Mouse (Mus musculus) CH12.LX (cell line): ENCODE data around the gene A530084C06Rik. TPM values are rescaled to one million over a fixed set of nuclear protein-coding genes. Genes with fewer than 3 reads are reported as not detected.

Source experiments
- DNase-seq: peaks from one replicate; pipeline ENCODE4 v3.0.0-alpha.2; 2013; ENCODE audit errors: extremely low read depth
- H3K27ac ChIP-seq: 2 replicates; pipeline ENCODE4 v1.5.1; 2012; ENCODE audit warnings: low read depth, mild to moderate bottlenecking, control low read depth, moderate library complexity; ENCODE audit not compliant: insufficient read depth
- H3K27me3 ChIP-seq: replicated peaks from 2 replicates; pipeline ENCODE3; 2012; ENCODE audit warnings: inconsistent platforms
- H3K36me3 ChIP-seq, 2 experiments: replicated peaks in 1 of 2; 2 replicates each; pipeline versions ENCODE3 to v1.6.1; 2012; ENCODE audit warnings: inconsistent platforms in 1 of 2, low read length in 1 of 2, mild to moderate bottlenecking in 1 of 2, mixed read lengths in 1 of 2, moderate library complexity in 1 of 2; ENCODE audit not compliant: control insufficient read depth in 1 of 2, insufficient read depth in 1 of 2
- H3K4me1 ChIP-seq, 2 experiments: 2 replicates each; pipeline ENCODE4 v1.6.1; 2012; ENCODE audit warnings: inconsistent platforms in 1 of 2, moderate library complexity in 1 of 2; ENCODE audit not compliant: insufficient read depth in 2 of 2, control insufficient read depth in 1 of 2
- H3K4me2 ChIP-seq: 2 replicates; pipeline ENCODE4 v1.6.1; 2012; ENCODE audit warnings: low read depth, mild to moderate bottlenecking, control low read depth; ENCODE audit not compliant: poor library complexity, insufficient read depth, severe bottlenecking
- H3K4me3 ChIP-seq, 3 experiments: fragments of 150-350 bp in 1 of 3; sonication (generic) in 1 of 3; replicated peaks in 1 of 3; 2 replicates each; pipeline versions ENCODE3 to v1.5.1; 2011 to 2012; ENCODE audit warnings: low read depth in 2 of 3, low read length in 2 of 3, mild to moderate bottlenecking in 2 of 3, moderate library complexity in 2 of 3, control low read depth in 1 of 3, improper control_type of control experiment in 1 of 3, inconsistent platforms in 1 of 3, mixed read lengths in 1 of 3; ENCODE audit not compliant: poor library complexity in 1 of 3
- H3K79me2 ChIP-seq: replicated peaks from 2 replicates; pipeline ENCODE4 v1.6.1; 2012; ENCODE audit warnings: mild to moderate bottlenecking, moderate library complexity; ENCODE audit not compliant: control insufficient read depth, poor library complexity, insufficient read depth, severe bottlenecking; ENCODE audit errors: extremely low read depth
- H3K9ac ChIP-seq: 2 replicates; pipeline ENCODE4 v1.6.1; 2012; ENCODE audit warnings: low read depth, mild to moderate bottlenecking, control low read depth, moderate library complexity; ENCODE audit not compliant: insufficient read depth
- H3K9me3 ChIP-seq: replicated peaks from 2 replicates; pipeline ENCODE3; 2012; ENCODE audit warnings: low read length, inconsistent platforms, mixed read lengths
- CTCF ChIP-seq, 2 experiments: IDR thresholded peaks in 1 of 2; conservative IDR thresholded peaks in 1 of 2; 2 replicates each; pipeline ENCODE4 v1.5.1; 2011 to 2012; ENCODE audit warnings: low read depth in 2 of 2, low read length in 2 of 2, improper control_type of control experiment in 1 of 2, inconsistent platforms in 1 of 2, mild to moderate bottlenecking in 1 of 2, moderate library complexity in 1 of 2
- EP300 ChIP-seq: IDR thresholded peaks from 2 replicates; pipeline ENCODE4 v1.6.1; 2011; ENCODE audit warnings: low read length, improper control_type of control experiment
- GABPA ChIP-seq: IDR thresholded peaks from 2 replicates; pipeline ENCODE4 v1.6.1; 2012; ENCODE audit warnings: low read depth, low read length, improper control_type of control experiment, inconsistent platforms; ENCODE audit not compliant: insufficient replicate concordance
- JUN ChIP-seq: IDR thresholded peaks from 2 replicates; pipeline ENCODE4 v1.6.1; 2011; ENCODE audit warnings: low read depth, mild to moderate bottlenecking, low read length, improper control_type of control experiment, moderate library complexity; ENCODE audit not compliant: insufficient read depth
- KAT2A ChIP-seq: IDR thresholded peaks from 2 replicates; pipeline ENCODE4 v1.6.1; 2012; ENCODE audit warnings: low read length, improper control_type of control experiment, inconsistent platforms; ENCODE audit not compliant: insufficient replicate concordance
- MAFK ChIP-seq: IDR thresholded peaks from 2 replicates; pipeline ENCODE4 v1.6.1; 2011; ENCODE audit warnings: low read length, improper control_type of control experiment; ENCODE audit not compliant: insufficient replicate concordance
- MAX ChIP-seq: IDR thresholded peaks from 2 replicates; pipeline ENCODE4 v1.6.1; 2011; ENCODE audit warnings: low read length, improper control_type of control experiment
- NRF1 ChIP-seq: IDR thresholded peaks from 2 replicates; pipeline ENCODE4 v1.6.1; 2014; ENCODE audit warnings: low read depth, mild to moderate bottlenecking, inconsistent platforms, low read length, improper control_type of control experiment, moderate library complexity
- PAX5 ChIP-seq: IDR thresholded peaks from 2 replicates; pipeline ENCODE4 v1.6.1; 2012; ENCODE audit warnings: low read length, inconsistent platforms, mixed read lengths
- RAD21 ChIP-seq: IDR thresholded peaks from 2 replicates; pipeline ENCODE4 v1.6.1; 2011; ENCODE audit warnings: low read depth, mild to moderate bottlenecking, low read length, improper control_type of control experiment, moderate library complexity
- SIN3A ChIP-seq: IDR thresholded peaks from 2 replicates; pipeline ENCODE4 v1.6.1; 2012; ENCODE audit warnings: low read length, improper control_type of control experiment, inconsistent platforms
- SMC3 ChIP-seq: IDR thresholded peaks from 2 replicates; pipeline ENCODE4 v1.6.1; 2011; ENCODE audit warnings: low read depth, low read length, improper control_type of control experiment
- TBP ChIP-seq: conservative IDR thresholded peaks from 2 replicates; pipeline ENCODE4 v1.6.1; 2011; ENCODE audit warnings: low read depth, low read length, improper control_type of control experiment
- USF2 ChIP-seq: conservative IDR thresholded peaks from 2 replicates; pipeline ENCODE4 v1.6.1; 2011; ENCODE audit warnings: low read depth, low read length, improper control_type of control experiment
- ZC3H11A ChIP-seq: IDR thresholded peaks from 2 replicates; pipeline ENCODE4 v1.6.1; 2012; ENCODE audit warnings: low read depth, mild to moderate bottlenecking, inconsistent platforms, low read length, improper control_type of control experiment
- ZKSCAN1 ChIP-seq: IDR thresholded peaks from 2 replicates; pipeline ENCODE4 v1.6.1; 2012; ENCODE audit warnings: low read depth, inconsistent platforms, low read length, improper control_type of control experiment, borderline replicate concordance
- dilution Hi-C: fragments of 300-500 bp; cut with MboI; formaldehyde crosslinking; loops from 2 replicates; pipeline ENCODE4 v1.14.3; 2020; ENCODE audit warnings: low sequenced_read_pairs; ENCODE audit not compliant: extremely low pct_unique_long_range_greater_than_20kb, extremely low pct_ligation_motif_present
- in situ Hi-C: fragments of 300-500 bp; cut with MboI; formaldehyde crosslinking; loops from 3 replicates; pipeline ENCODE4 v1.14.3; 2019; ENCODE audit warnings: low sequenced_read_pairs, low pct_ligation_motif_present, low pct_unique_long_range_greater_than_20kb, mixed read lengths
- polyA plus RNA-seq: library from polyadenylated mRNA; unstranded; fragments of >175 nt; gene quantifications from 2 replicates; pipeline ENCODE4 v1.2.1, GENCODE M21; 2012; ENCODE audit warnings: low read depth; ENCODE audit not compliant: insufficient read length
- total RNA-seq, 2 experiments: library from RNA; depleted of rRNA; stranded (reverse); fragments of 300-350 nt in 1 of 2; fragments of >200 nt in 1 of 2; gene quantifications; 2 replicates each; pipeline ENCODE4 v1.2.3; 2012 to 2014

A530084C06Rik gene
- total and polyA plus RNA-seq, 3 experiments: not detected

DNA sequence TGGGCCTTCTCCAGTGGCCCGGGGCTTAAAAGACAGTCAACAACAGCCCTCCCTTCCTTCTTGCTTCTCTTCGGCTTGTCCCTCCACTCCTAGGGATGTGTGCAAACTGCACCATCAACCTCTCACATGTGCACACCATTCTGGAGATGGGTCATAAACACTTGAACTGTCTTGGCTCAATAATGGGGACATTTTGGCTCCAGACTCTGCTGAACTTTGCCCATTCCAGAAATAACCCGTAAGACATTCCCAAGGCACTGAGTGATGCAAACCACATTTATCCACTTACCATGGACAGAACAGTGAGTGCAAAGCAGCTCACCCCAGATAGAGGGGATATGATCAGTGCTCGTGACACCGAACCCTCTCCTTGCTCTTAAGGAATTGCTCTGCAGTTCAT, 40.4 kb upstream of the A530084C06Rik start:
- H3K9me3 ChIP-seq: no peaks in the 10 kb centered on the region
- in situ Hi-C loops (no loop called here), dilution Hi-C loops (no loop called here)
- no peak overlapping the region for H3K4me2 ChIP-seq
- no peaks in the 10 kb centered on the region for H3K27me3 ChIP-seq
- no peak overlapping the region for H3K27ac ChIP-seq
- no peak for DNase-seq
- no peaks in the 10 kb centered on the region for H3K79me2 ChIP-seq
- H3K36me3 ChIP-seq: no peaks in the 10 kb centered on the region
- TF ChIP-seq ZKSCAN1: no peak
- TF ChIP-seq USF2: no peak
- TF ChIP-seq TBP: no peak
- TF ChIP-seq MAFK: no peak
- TF ChIP-seq JUN: no peak
- H3K9ac ChIP-seq: no peak overlapping the region
- H3K4me1 ChIP-seq: peaks cover 0 to 6% of the 10 kb centered on the region in 2 experiments; a peak in 1 of 4 replicates
- H3K4me3 ChIP-seq: no peak overlapping the region

DNA sequence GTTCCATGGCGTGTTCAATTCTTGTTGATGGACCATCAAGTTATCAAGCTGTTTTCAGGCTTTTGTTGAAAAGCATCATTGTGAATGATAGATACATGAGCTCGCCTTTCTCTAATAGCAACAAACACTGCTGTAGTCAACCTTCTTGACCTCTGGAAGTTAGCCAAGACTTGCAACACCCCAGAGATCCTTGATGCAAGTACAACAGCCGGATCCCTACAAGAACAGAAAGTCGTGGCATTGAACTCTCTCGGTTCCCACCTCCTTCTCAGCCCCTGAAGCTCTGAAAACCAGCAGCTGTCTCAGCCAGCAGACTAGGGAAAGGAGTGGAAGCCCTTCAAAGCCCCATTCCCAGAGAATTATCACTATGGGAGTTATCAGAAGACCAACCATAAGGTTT, 28.2 kb upstream of the A530084C06Rik start:
- Histone ChIP-seq H3K4me1 (peaks cover 0 to 3% of the 10 kb centered on the region in 2 experiments; a peak in 1 of 4 replicates), H3K27me3 (no peaks in the 10 kb centered on the region), H3K9me3 (peaks cover 2% of the 10 kb centered on the region), H3K9ac (no peak overlapping the region), H3K4me3 (no peak overlapping the region), H3K27ac (no peak overlapping the region), H3K36me3 (no peaks in the 10 kb centered on the region)
- in situ Hi-C loops: no loop called here
- DNase-seq: no peak
- TF ChIP-seq KAT2A (no peak), EP300 (no peak), PAX5 (no peak), ZC3H11A (no peak), GABPA (no peak), MAX (no peak), NRF1 (no peak), SIN3A (no peak)
- TF ChIP-seq, all 38 proteins: peak for 0
- no peak overlapping the region for H3K4me2 ChIP-seq
- no peaks in the 10 kb centered on the region for H3K79me2 ChIP-seq
- dilution Hi-C loops: no loop called here

DNA sequence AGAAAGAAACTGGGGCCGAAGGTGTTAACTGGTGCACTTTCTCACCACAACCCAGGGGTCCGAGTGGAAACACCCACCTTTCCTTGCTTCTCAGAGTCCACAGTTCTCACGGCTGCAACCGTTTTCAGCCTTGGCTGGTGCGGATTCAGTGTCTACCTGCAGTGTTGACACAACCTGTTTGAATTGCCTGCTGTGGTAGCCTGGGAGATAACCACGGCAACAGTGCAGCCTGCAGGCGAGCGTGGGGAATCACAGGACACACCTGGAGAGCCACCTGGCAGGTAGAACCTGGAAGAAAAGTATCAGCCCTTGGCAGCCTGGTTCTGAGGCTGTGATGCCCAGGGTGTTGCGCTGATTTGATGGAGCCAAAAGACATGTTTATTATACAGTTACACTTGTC, 20.7 kb upstream of the A530084C06Rik start:
- no peaks in the 10 kb centered on the region for H3K79me2 ChIP-seq
- H3K36me3 ChIP-seq: no peaks in the 10 kb centered on the region
- dilution Hi-C loops: no loop called here
- no peak overlapping the region for H3K4me3 ChIP-seq
- H3K4me2 ChIP-seq: no peak overlapping the region
- H3K9me3 ChIP-seq: no peaks in the 10 kb centered on the region
- in situ Hi-C loops: no loop called here
- TF ChIP-seq RAD21 (peak; percentile 37), KAT2A (no peak), CTCF (conservative IDR thresholded peaks at IDR 0.05 in 1 of 2, IDR thresholded peaks at IDR 0.05 in 1 of 2; ENCODE audit: low read depth in 2 of 2, low read length in 2 of 2) (peak in 1 of 2 experiments; percentile 43; a peak in 2 of 4 replicates), SMC3 (peak; percentile 30)
- H3K27ac ChIP-seq: no peak overlapping the region
- no peaks in the 10 kb centered on the region for H3K4me1 ChIP-seq
- no peak overlapping the region for H3K9ac ChIP-seq
- DNase-seq: no peak
- no peaks in the 10 kb centered on the region for H3K27me3 ChIP-seq
